Mouse (Mus musculus): ENCODE results near the gene Unc79.
A peak's percentile ranks its signal among the peaks of the same experiment; 100 is the strongest.

Unc79 gene

DNA sequence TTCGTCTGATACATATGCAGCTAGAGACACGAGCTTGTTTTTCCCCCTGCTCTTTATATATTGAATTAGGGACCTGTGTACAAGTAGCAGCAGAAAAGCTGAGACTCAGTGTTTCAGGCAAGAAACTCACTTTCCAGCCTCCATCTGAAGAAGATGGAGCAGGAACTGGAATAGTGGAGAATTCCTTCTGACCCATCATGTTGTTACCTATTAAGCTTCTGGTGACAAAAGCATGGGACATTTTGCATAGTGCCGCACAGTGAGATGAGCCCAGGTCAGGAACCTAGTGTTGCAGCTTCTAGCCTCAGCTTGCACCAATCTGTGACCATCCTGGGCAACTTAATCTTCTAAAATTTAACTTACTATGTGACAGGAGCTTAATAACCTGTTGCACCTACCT, 92.7 kb downstream of the Unc79 start:
- no peak for DNase-seq (ENCODE audit: low read depth, low spot score)

DNA sequence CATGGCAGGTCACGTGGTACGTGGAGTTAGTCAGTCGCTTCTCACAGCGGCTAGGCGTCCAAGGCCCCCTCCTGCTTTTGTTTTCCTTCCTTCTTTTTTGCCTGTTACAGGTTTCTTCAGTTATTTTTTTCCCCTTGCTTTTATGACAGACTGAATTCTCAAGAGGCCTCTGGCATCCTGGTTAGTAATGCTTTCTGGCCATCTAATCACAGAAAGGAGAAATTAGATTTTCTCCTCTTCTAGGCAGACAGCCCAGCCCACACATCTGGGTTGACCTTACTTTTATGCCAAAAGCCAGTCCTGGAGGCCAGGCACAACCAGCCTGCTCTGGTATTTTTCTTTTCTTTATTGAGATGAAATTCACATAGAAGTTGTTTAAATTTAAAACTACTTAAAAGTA, 94.1 kb downstream of the Unc79 start:
- no peak for DNase-seq (ENCODE audit: low read depth, low spot score)

DNA sequence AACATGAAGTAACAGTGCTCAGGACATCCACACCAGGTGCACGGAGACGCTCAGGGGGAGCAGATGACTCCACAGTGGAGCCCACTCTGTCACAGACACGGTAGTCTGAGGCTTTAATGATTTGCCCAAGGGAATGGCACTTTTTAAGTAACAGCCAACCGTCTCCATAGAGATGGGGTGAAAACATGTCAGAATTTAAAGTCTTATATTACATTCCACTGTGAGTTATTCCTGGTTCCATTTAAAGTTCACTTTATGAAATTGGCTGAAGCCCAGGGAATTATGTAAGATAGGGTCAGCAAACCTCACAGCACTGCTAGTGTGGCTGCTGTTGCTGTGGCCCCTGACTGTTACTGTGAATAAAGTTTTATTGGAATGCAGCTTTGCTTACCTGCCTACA, 95.8 kb downstream of the Unc79 start:
- DNase-seq (ENCODE audit: low read depth, low spot score), result no peak

GRCm38 (mm10) chr12:103049865-103050264, 101.2 kb downstream of the Unc79 start:
- DNase-seq (ENCODE audit: low read depth, low spot score), result no peak

DNA sequence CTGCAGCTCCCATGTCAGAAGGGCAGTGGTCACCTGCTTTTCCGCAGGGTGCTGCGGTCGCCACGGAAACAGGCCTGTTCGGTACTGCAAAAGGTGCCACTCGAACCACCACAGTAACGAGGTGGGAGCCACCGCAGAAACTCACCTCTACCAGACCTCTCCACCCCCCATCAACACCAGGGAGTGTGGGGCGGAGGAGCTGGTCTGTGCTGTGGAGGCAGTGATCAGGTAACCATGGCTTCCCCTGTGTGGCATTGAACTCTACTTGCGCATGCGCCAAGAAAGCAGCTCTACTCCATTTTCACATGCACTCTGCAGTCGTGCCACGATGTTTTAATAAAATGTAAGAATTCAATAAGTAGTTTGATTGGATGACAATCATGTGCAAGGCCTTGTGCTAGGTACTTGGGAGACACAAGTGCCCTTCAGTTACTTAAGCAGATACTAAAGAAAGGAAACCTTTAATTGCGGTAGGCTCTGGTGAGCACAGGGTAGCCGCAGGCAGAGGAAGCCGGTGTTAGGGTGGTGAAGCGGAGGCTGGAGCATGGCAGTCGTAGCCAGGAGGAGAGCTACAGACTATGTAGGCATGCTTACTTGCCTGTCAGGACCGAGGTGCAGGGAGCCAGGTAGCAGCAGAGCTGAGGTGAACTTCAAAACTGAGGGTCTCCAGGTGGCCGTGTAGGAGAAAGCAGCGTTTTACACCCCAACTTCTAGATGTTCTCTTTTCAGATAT, 110.8 kb downstream of the Unc79 start:
- no peak for DNase-seq (ENCODE audit: low read depth, low spot score)

- no peak for DNase-seq (ENCODE audit: low read depth, low spot score)
Measured at GRCm38 (mm10) chr12:103060791-103061190, 112.1 kb downstream of the Unc79 start.

DNA sequence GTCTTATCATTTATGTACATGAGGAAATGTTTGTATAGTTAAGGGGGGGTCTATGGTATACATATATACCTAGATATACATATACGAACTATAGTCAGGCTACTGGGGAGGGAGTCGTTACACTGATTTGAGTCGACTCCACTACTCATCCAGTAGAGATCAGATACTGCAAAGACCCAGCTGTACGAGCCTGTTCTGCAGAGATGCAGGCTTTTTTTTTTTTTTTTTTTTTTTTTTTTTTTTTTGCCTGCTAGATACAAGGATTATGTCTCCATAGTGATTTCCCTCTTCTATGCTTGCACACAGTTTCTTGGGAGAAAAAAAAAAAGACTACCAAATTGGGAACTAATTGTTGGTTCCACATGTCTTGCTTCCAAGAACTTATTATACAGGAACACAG, 113.5 kb downstream of the Unc79 start:
- DNase-seq (ENCODE audit: low read depth, low spot score), result no peak

DNA sequence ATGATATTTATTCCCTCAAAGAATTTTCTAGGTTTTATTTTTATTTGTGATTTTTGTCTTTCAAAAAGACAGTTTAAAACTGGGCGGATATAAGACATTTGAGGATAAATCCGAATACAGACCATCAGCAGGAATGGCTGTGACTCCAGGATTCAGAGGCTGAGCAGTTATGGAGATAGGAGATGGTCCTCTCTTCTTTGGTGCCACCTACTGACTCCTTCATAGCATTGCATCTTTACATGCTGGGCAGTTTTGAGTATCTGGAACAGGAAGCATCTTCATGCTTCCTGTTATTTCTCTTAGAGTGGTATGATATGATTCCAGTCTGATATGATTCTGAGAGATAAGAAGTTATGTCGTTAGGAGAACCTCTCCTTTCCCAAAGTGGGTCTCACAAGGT, 116.3 kb downstream of the Unc79 start:
- DNase-seq (ENCODE audit: low read depth, low spot score), result peak; percentile 56

DNA sequence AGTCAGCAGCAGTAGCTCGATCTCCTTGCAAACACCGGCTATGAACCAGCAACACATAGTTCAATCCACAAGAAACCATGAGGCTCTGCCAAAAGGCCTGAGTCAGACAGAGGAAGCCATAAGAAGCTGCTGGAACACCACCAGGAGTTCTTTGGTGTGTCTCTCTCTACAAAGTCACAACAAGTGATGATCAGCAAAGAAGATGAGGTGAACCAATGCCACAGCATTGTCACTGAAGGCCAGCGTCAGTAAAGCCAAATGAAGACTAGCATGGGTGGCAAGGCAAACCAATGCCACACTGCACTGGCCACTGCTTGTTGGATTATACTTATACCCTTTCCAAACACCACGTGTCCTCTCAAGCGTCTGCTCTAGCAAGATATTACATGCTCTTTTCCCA, 119.5 kb downstream of the Unc79 start:
- DNase-seq (ENCODE audit: low read depth, low spot score), result no peak

GRCm38 (mm10) chr12:103069565-103069964, 120.9 kb downstream of the Unc79 start:
- no peak for DNase-seq (ENCODE audit: low read depth, low spot score)

DNA sequence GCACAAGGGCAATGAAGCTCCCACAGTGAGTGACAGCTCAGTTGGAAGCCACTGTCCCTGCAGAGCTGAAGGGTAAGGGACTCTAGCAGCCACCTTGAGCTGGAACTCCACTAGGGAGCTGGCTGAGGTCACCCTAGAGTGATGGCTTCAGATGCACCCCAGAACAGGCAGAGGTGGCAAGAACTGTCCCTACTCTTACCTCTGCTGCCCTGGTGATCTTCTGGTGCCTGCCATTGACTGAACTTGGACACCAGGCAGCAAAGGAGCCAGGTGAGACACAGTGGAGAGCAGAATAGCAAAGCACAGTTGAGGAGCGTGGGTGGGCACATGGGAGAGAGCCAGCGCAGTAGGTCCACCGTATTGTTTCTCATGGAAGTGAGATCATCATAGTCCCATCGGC, 125.3 kb downstream of the Unc79 start:
- no peak for DNase-seq (ENCODE audit: low read depth, low spot score)

DNA sequence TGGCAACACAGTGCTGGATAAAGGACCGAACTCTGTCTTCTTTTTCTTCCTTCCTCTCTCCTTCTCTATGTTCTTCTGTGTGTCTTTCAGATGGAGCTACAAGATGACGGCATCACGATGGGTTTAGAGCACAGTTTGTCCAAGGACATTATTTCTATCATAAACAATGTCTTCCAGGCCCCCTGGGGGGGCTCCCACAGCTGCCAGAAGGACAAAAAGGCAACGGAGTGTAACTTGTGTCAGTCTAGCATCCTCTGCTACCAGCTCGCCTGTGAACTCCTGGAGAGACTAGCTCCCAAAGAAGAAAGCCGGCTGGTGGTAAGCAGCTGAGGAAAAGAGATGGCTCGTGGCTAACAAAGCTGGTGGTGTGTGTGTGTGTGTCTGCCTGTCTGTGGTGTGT, 130.1 kb downstream of the Unc79 start:
- DNase-seq (ENCODE audit: low read depth, low spot score), result no peak

GRCm38 (mm10) chr12:103080055-103080454, 131.4 kb downstream of the Unc79 start:
- DNase-seq (ENCODE audit: low read depth, low spot score), result no peak

GRCm38 (mm10) chr12:103091831-103092230, 143.2 kb downstream of the Unc79 start:
- DNase-seq (ENCODE audit: low read depth, low spot score), result no peak

DNA sequence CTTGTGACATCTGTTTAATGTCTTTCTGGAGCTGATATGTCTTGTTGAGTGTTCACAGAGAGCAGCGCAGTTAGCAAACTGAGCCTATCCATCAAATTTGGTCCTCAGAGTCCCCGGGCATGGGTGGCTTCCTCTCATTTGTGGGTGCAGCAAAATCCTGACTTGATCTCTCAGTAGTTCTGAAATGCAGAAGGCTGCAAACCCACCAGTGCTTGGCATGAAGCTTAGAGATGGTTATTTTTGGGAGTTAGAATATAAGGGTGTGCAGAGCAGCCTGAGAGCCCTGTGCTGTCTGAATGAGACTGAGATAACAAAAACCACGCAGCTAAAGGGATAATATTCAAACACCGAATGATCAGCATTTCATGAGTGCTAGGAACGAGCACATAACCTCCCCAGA, 146.5 kb downstream of the Unc79 start:
- DNase-seq (ENCODE audit: low read depth, low spot score), result no peak

DNA sequence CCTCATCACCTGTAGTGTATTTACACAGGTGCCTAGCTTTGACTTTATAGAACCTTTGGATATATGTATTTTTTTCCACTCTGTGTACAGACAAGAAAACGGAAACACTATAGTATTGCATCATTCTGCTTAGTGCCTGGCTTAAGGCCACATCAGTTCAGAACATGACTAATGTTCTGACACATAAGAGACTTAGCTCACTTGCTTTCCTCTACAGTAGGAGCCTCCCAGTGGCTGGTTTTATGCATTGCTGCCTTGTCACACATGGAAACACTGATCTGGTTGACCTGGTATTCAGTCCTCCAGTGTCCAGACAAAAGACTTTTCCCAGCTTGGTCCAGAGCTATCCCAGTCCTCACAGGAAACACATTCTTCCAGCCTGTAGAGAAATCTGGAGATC, 150.5 kb downstream of the Unc79 start:
- DNase-seq (ENCODE audit: low read depth, low spot score), result peak; percentile 6

- DNase-seq (ENCODE audit: low read depth, low spot score), result peak; percentile 10
Measured at GRCm38 (mm10) chr12:103100088-103100487, 151.4 kb downstream of the Unc79 start.

- DNase-seq (ENCODE audit: low read depth, low spot score), result no peak
Measured at GRCm38 (mm10) chr12:103103041-103103440, 154.4 kb downstream of the Unc79 start.

DNA sequence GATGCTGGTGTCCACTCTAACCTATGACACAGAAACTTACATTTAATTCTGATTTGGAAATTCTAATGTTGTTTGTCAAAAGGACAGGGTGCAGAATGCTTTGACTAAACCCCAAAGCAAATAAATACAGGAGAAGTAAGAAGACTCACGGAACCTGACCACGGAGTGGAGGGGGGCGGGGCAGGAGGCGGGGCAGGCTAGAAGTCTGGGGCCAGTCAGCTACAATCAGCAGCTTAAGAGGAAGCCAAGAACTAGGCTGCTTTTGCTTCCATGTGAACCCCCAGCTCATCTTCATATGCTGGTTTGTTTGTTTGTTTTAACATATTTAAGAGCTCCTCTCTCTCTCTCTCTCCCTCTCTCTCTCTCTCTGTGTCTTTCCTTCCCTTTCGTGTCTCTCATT, 154.9 kb downstream of the Unc79 start:
- no peak for DNase-seq (ENCODE audit: low read depth, low spot score)

- DNase-seq (ENCODE audit: low read depth, low spot score), result no peak
Measured at GRCm38 (mm10) chr12:103109301-103109700, 160.6 kb downstream of the Unc79 start.

DNA sequence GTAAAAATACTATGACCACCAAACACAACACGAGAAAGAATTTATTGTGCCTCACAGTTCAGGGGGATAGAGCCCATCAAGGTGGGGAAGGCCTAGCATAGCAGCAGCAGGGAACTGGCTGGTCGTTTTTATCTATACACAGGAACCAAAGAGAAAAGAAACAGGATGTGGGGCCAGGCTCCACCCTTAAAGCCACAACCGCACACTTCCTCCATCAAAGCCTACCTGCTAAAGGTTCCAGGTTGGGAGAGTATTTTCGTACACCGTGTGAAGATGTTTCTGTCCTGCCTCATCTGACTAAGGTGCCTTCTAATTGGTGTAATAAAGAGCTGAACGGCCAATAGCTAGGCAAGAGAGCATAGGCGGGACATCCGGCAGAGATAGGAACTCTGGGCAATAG, 168.0 kb downstream of the Unc79 start:
- no peak for DNase-seq (ENCODE audit: low read depth, low spot score)

DNA sequence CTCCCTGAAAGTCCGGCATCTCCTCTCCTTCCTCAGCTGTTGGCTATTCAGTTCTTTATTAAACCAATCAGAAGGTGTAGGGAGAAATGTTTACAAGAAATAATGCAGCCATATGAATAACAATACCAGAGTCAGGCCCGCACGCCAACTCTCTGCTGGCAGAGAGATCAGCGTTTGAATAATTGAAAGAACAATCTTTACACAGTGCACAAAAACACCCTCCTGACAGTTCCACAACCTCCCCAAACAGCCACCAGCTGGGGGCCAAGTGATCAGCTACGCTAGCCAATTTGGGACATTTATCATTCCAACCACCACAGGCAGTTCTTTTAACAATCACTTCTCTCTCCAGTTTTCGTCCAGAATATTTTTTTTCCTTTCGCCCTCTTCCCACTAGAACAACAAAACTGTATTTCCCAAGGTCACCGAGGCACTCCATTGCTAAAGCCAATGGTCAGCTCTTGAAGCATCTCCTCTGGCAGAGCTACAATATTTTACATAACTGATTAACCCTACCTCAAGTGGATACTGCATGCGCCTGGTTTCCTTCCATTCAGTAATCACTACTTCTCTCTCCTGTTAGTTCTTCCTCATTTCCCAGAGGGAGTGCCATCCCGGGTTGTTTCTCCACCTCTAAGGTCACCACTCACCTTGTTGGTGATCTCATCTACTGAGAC, 169.0 kb downstream of the Unc79 start:
- no peak for DNase-seq (ENCODE audit: low read depth, low spot score)

GRCm38 (mm10) chr12:103121928-103122327, 173.3 kb downstream of the Unc79 start:
- no peak for DNase-seq (ENCODE audit: low read depth, low spot score)
